Mouse (Mus musculus): ENCODE data around the gene Wars2. TPM values are rescaled to one million over a fixed set of nuclear protein-coding genes. Genes with fewer than 3 reads are reported as not detected.

Wars2 gene
- polyA plus RNA-seq, 1 experiment: 11.6 TPM

GRCm38 (mm10) chr3:99252461-99253091 lies 111.7 kb downstream of the Wars2 start:
- Histone ChIP-seq H3K4me3 (ENCODE audit: insufficient read depth, low read length) (peak overlapping the region; percentile 42), H3K4me1 (ENCODE audit: control insufficient read depth, insufficient read depth, low read length) (peaks cover 3% of the 10 kb centered on the region; the same call in 1 of the 2 replicates), H3K27ac (ENCODE audit: insufficient read depth, low read length) (peak overlapping the region; percentile 90)
- TF ChIP-seq POLR2A (IDR thresholded peaks at IDR 0.05; ENCODE audit: low read depth, low read length) (no peak), CTCF (IDR thresholded peaks at IDR 0.05; ENCODE audit: borderline replicate concordance, insufficient read depth, low read length) (no peak)

GRCm38 (mm10) chr3:99253092-99253488 lies 112.2 kb downstream of the Wars2 start:
- H3K4me3 ChIP-seq (ENCODE audit: insufficient read depth, low read length): peak overlapping the region; percentile 90
- no peaks in the 10 kb centered on the region for H3K4me1 ChIP-seq (ENCODE audit: control insufficient read depth, insufficient read depth, low read length)
- peak; percentile 75 for TF ChIP-seq POLR2A (IDR thresholded peaks at IDR 0.05; ENCODE audit: low read depth, low read length)
- TF ChIP-seq CTCF (IDR thresholded peaks at IDR 0.05; ENCODE audit: borderline replicate concordance, insufficient read depth, low read length): no peak
- peak overlapping the region; percentile 96 for H3K27ac ChIP-seq (ENCODE audit: insufficient read depth, low read length)

- Histone ChIP-seq H3K27ac (ENCODE audit: insufficient read depth, low read length) (peak overlapping the region; percentile 96), H3K4me1 (ENCODE audit: control insufficient read depth, insufficient read depth, low read length) (no peaks in the 10 kb centered on the region), H3K4me3 (ENCODE audit: insufficient read depth, low read length) (peak overlapping the region; percentile 90)
- TF ChIP-seq CTCF (IDR thresholded peaks at IDR 0.05; ENCODE audit: borderline replicate concordance, insufficient read depth, low read length) (no peak), POLR2A (IDR thresholded peaks at IDR 0.05; ENCODE audit: low read depth, low read length) (peak; percentile 12; the same call in 1 of the 2 replicates)
Measured at GRCm38 (mm10) chr3:99253497-99254451, 112.9 kb downstream of the Wars2 start.

GRCm38 (mm10) chr3:99254559-99255151 lies 113.8 kb downstream of the Wars2 start:
- Histone ChIP-seq H3K4me3 (ENCODE audit: insufficient read depth, low read length) (peak overlapping the region; percentile 90), H3K4me1 (ENCODE audit: control insufficient read depth, insufficient read depth, low read length) (no peaks in the 10 kb centered on the region), H3K27ac (ENCODE audit: insufficient read depth, low read length) (peak overlapping the region; percentile 96)
- no peak for TF ChIP-seq CTCF (IDR thresholded peaks at IDR 0.05; ENCODE audit: borderline replicate concordance, insufficient read depth, low read length)
- no peak for TF ChIP-seq POLR2A (IDR thresholded peaks at IDR 0.05; ENCODE audit: low read depth, low read length)

GRCm38 (mm10) chr3:99255411-99256365 lies 114.8 kb downstream of the Wars2 start:
- peak overlapping the region; percentile 90 for H3K4me3 ChIP-seq (ENCODE audit: insufficient read depth, low read length)
- TF ChIP-seq CTCF (IDR thresholded peaks at IDR 0.05; ENCODE audit: borderline replicate concordance, insufficient read depth, low read length): no peak
- no peak for TF ChIP-seq POLR2A (IDR thresholded peaks at IDR 0.05; ENCODE audit: low read depth, low read length)
- peak overlapping the region; percentile 96 for H3K27ac ChIP-seq (ENCODE audit: insufficient read depth, low read length)
- H3K4me1 ChIP-seq (ENCODE audit: control insufficient read depth, insufficient read depth, low read length): no peaks in the 10 kb centered on the region

GRCm38 (mm10) chr3:99256366-99256750 lies 115.5 kb downstream of the Wars2 start:
- Histone ChIP-seq H3K4me1 (ENCODE audit: control insufficient read depth, insufficient read depth, low read length) (no peaks in the 10 kb centered on the region), H3K4me3 (ENCODE audit: insufficient read depth, low read length) (peak overlapping the region; percentile 90), H3K27ac (ENCODE audit: insufficient read depth, low read length) (peak overlapping the region; percentile 96)
- TF ChIP-seq POLR2A (IDR thresholded peaks at IDR 0.05; ENCODE audit: low read depth, low read length): no peak

GRCm38 (mm10) chr3:99256766-99257165 lies 115.9 kb downstream of the Wars2 start:
- TF ChIP-seq POLR2A (IDR thresholded peaks at IDR 0.05; ENCODE audit: low read depth, low read length) (no peak), CTCF (IDR thresholded peaks at IDR 0.05; ENCODE audit: borderline replicate concordance, insufficient read depth, low read length) (no peak)
- H3K4me1 ChIP-seq (ENCODE audit: control insufficient read depth, insufficient read depth, low read length): no peaks in the 10 kb centered on the region
- H3K4me3 ChIP-seq (ENCODE audit: insufficient read depth, low read length): peak overlapping the region; percentile 90

GRCm38 (mm10) chr3:99257586-99258577 lies 117.0 kb downstream of the Wars2 start:
- peak overlapping the region; percentile 96 for H3K27ac ChIP-seq (ENCODE audit: insufficient read depth, low read length)
- H3K4me1 ChIP-seq (ENCODE audit: control insufficient read depth, insufficient read depth, low read length): no peaks in the 10 kb centered on the region

More at GRCm38 (mm10) chr3:99256766-99257165, 115.9 kb downstream of the Wars2 start:
- peak overlapping the region; percentile 96 for H3K27ac ChIP-seq (ENCODE audit: insufficient read depth, low read length)

More at GRCm38 (mm10) chr3:99257586-99258577, 117.0 kb downstream of the Wars2 start:
- TF ChIP-seq CTCF (IDR thresholded peaks at IDR 0.05; ENCODE audit: borderline replicate concordance, insufficient read depth, low read length) (no peak), POLR2A (IDR thresholded peaks at IDR 0.05; ENCODE audit: low read depth, low read length) (no peak)
- peak overlapping the region; percentile 90 for H3K4me3 ChIP-seq (ENCODE audit: insufficient read depth, low read length)
